Mouse (Mus musculus): ENCODE measurements around the gene Ccn6.
"Not testable (repeated sequence)": the region's sequence is repeated elsewhere in the genome, so short reads cannot be mapped to it uniquely, and the experiment has no call there.

Ccn6 gene

DNA sequence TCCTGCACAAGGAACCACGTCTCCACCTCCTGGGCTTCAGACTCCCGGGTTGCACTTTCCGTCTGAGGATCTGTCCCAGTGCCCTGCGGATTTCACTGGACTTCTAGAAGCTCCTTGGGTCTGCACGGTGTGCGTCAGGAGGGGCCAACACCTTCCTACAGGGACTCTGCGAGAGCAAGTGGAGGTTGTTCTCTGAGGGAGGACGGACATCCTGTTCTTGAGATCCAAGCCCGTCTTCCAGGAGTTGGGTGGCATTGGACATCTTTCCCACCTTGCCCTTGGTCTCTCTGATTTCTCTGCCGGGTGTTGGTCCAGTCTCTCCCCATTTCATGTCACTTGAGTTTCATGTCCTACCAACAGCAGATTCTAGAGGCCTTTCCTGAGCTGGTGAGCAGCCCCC lies at the start of gene Ccn6:
Gene Ccn6, minus strand, starts transcription at position 101 of the 400 bp plus-strand sequence.
- in situ Hi-C loops (cut with MboI; ENCODE audit: low sequenced_read_pairs) = no loop called here

DNA sequence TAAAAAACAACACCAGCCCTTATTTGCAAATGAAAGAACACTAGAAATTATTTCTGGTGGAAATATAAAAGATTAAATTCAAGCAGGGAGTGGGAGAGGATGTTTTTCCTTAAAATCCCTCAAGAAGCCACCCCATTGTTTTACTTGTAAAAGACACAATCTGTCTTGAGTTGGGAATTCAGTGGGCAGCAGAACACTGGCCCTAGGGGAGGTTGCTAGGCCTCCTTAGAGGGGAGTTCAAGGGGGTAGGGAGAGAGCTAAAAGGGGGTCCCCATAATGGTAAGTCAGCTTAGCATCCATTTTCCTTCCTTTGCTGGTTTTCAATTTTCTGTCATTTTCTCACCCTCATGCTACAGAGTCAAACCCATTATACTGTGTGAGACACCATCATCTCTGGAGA lies 46.4 kb upstream of the Ccn6 start:
- in situ Hi-C loops (cut with MboI; ENCODE audit: low sequenced_read_pairs) = no loop called here

DNA sequence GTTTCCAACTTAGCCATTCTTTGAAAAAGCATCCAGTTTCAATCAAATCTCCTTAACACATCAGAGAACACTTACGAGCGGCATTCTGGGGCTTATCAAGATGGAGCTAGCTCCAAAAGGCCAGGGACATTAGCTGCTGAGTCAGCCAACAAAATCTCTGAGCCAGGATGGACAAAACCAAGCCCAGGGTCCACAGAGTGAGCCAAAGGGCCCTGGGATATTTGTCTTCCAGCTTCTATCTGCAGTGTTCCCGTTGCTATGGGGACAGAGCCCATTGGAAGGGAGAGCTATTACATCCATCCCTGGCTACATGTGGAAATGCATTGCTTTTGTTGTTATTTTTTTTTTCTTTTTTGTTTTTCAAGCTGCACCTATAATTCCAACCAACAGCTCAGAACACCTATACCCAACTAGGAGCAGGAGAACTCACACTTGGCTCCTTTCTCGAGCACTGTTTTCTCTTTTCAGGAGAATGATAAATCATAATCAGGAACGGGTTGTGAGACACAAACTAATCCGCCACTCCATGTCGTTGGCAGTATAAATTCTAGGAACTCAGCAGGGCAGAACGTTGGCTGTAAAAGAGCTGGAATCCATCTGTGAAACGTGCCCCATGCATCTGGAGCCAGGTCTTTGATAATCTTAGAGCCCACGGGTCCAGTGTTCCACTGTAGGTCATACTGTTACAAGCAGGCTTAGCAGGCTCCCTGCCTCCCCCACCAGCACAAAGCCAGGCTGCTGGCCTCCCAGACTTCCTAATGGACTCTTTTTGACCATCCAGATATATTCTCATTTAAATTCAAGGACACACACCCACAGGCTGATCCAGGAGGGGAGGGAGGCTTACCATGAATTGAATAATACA lies 45.8 kb upstream of the Ccn6 start:
- in situ Hi-C loops (cut with MboI; ENCODE audit: low sequenced_read_pairs) = no loop called here

DNA sequence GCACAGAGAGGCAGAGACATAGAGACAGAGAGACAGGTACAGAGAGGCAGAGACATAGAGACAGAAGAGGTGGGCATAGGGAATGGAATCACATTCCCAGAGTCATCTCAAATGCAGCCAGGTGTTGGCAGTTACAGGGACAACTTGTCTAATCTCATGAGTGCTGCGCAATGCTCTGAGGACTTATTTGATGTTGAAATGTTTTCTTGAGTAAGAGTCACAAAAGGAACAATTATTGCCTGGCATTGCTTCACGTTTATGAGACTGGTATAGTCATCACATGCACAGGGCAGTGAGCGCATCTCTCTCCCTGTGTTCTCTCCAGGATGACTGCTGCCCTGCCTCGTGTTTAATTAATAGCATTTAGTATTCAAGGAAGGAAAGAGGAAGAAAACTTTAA lies 45.1 kb upstream of the Ccn6 start:
- in situ Hi-C loops (cut with MboI; ENCODE audit: low sequenced_read_pairs) = no loop called here

DNA sequence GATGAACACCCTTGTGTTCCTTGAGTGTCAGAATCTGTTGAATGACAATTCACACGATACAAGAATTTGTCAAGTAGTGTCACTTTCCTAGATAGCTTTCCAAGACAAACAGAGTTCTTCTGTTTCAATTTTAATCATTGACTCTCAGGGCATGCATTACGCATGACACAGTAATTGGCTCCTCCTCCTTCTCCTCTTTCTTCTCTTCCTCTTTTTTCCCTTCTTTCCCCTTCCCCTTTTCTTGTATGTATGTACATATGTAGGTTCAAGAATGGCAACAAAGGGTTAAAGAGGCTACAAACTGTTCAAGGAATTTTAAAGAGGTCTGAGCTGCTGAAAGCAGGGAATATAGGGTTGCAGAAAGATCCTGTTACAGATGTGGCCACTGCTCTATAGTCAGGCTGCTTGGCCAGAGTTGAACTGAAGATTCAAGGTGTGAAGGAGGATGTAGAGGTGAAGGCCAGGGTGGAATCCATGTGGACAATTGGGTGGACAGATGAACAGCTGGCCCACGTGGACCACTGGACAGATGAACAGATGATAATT lies 43.8 kb upstream of the Ccn6 start:
- in situ Hi-C loops (cut with MboI; ENCODE audit: low sequenced_read_pairs) = no loop called here

DNA sequence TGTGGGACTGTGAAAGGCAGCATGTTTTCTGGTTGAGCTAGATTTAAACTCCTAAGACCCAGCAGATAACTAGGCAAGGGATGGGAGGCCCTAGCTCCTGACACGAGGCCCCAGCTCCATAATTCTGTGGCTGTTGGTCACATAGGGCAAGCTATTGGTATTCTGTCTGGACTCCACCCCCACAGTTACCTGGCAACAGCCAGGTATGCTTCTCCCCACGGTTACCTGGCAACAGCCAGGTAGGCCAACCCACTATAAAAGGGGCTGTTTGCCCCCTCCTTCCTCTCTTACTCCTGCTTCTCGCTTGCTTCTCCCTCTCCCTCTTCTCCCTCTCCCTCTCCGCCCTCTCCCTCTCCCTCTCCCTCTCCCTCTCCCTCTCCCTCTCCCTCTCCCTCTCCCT lies 38.9 kb upstream of the Ccn6 start:
- in situ Hi-C loops (cut with MboI; ENCODE audit: low sequenced_read_pairs) = no loop called here

DNA sequence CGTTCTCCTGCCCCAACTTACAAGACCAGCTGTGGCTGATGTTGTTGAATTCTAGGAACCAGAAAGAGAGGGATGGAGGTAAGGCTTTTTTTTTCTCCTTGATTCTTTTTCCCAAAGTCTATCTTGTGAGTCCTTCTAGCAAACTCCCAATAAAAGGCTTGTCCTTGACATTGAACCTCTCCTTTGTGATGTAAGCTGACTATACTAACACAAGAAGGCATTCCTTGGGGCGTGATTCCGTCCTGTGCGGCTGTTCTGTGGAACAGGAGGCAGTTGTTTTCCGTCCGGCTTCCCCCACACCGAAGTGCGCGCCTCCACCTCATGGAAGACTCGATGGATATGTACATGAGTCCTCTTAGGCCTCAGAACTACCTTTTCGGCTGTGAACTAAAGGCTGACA lies 34.6 kb upstream of the Ccn6 start:
- in situ Hi-C loops (cut with MboI; ENCODE audit: low sequenced_read_pairs) = not testable (repeated sequence)

DNA sequence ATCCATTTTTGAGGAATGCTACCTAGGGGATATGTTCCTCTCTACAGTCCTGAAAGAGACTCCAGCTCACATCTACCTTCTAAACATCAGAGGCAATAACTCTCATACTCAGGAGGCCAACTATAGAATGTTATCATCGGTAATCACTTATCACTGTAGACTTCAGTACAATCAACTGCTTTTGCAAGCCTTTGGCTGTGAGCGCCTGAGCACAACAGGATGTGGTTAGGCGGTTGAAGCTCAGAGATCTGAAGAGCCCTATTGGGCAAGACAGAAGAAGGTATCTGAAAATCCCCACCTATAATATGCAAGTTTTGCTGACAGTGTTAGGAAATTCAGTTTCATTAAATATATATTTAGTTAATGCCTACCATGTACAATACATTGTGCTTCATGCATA lies 29.1 kb upstream of the Ccn6 start:
- in situ Hi-C loops (cut with MboI; ENCODE audit: low sequenced_read_pairs) = no loop called here

DNA sequence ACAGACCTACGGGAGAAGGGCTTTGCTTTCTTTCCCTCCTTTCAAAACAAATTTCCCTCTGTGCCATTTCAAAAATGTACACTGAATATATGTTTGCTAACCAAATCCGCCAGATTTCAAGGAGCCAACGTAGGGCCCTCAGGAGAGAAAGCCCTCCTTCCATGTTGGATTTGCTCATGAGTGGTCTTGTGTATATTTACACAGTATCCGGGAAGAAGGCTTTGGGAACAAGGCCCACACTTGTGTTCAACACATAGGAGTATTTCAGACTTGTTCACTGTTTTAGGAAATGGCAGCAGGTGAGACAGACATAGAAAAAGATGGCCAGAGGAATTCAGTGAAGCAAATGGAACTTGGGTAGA lies 21.9 kb upstream of the Ccn6 start:
- in situ Hi-C loops (cut with MboI; ENCODE audit: low sequenced_read_pairs) = no loop called here

DNA sequence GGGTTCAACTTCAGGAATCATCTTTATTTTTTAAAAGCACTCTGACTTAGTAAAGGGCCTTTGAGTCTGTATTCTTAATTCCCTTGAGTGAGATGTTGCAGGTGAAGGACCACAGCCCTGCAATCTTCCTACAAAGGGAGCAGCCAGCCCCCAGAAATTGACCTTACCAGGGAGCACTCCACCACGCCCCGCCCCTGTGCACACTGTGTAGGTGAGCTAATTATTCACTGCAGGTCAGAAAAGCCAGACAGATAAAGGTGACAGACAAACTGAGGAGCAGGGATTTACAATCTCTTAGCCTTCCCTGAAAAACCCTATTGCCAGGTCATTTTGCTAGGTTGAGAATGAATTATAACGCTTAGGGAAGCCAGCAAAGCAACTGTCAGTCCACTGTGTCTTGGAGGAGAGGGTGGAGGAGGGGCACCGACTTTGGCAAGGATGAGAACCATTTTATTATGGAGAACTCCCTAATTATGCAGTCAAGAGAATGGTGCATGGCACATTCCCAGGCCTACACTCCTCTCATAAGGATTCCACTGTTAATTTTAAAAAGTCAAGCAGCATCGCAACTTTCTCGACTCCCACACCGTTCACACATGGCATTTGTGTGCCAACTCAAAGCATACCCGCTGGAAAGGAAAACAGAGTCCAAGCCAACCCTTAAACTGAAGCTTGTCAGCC lies 21.4 kb upstream of the Ccn6 start:
- in situ Hi-C loops (cut with MboI; ENCODE audit: low sequenced_read_pairs) = no loop called here

DNA sequence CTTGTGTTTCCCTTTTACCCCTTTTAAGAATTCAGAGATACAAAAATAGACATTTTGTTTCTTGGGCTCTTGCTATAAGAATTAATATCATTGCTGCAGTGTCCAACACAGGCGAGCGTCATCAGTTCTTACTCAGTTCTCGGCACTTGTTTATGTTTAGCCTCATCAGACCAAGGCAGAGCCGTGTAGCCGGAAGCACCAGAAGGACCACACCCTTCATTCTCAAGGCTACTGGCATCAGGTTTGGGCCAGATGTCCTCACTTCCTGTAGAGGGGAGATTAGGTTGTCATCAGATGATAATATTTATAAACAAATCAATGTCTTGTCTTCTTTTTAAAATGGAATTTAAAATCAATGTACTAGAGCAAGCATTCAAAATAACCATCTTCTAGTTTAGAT lies 13.4 kb upstream of the Ccn6 start:
- in situ Hi-C loops (cut with MboI; ENCODE audit: low sequenced_read_pairs) = no loop called here

DNA sequence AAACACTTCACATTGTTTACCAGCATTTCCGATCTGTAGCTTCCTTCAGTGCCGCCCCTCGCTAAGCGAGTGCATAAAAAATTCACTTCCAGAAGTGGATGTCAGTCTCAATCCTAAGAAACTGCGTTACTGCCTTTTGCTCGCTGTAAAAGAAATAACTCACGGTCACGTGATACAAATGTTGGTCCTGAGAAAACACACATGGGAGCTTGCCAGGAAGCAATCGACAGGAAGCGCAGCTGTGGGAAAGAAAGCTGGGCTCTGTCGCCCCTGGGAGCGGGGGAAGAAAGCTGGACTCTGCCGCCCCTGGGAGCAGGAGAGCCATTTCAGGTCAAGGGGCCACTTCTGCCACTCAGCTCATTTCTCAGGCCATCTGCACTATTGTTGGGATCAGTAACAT lies 9.5 kb upstream of the Ccn6 start:
- in situ Hi-C loops (cut with MboI; ENCODE audit: low sequenced_read_pairs) = loop anchor here (5.0 kb wide), 1 partner anchor 349 kb away; no protein-coding TSS in a partner anchor

DNA sequence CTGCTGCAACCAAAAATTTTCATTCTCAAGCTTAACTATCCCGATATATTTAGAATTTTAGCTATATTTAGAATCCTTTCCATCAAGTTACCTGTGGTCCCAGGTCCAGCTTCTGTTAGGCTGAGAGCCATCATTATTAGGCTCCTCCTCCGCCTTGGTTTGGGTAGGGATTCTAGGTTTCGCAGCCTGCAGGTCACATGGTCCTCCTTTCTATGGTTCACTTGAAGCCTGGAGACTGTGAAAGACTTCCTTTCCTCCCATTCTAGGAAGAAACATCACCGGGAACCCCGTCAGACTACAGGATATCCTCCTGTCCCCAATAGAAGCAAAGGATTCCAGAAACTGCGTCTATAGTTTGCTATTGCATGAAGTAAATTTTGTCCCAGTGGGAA lies 8.9 kb upstream of the Ccn6 start:
- in situ Hi-C loops (cut with MboI; ENCODE audit: low sequenced_read_pairs) = loop anchor here (5.0 kb wide), 1 partner anchor 350 kb away; no protein-coding TSS in a partner anchor

DNA sequence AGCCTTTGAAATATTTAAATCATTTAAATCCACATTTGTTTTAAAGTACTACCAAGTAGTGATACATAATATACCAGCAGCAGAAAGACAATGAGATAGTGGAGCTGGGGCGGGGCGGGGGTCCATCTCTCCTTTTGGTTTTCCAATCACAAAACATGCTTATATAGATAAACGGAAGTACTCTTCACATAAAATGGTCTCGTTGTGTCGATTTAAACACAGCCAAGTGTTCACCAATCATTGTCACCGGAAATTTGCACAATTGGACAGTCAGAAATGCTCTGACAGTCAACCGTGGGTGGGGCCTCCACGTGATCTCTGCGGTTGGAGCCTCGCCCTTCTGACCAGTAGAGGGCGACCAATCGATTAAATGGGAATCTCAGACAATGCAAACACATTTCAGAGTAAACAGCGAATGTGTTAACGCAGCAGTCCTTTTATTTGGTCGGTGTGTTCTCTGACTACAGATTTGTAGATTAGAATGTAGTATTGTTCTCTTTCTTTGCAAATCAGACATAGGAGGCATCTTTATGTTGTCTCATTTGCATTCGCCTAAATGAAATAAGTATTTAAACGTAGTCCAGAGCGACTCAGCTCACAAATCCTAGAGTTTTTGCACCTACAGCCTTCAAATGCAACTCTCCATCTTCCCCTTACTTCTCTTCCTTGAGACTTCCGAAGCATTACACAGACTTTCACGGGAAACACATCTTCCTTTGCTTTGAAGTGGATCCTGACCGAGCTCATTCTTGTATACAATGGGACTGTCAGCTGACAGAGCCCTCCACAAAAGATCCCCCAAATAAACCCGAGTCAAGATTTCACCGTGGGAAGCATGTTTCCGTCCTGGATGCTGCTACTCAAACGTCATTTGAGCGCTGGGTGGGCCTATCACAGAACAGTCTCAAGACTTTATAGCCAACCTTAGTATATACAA lies 8.3 kb upstream of the Ccn6 start:
- in situ Hi-C loops (cut with MboI; ENCODE audit: low sequenced_read_pairs) = loop anchor here (5.0 kb wide), 1 partner anchor 350 kb away; no protein-coding TSS in a partner anchor

DNA sequence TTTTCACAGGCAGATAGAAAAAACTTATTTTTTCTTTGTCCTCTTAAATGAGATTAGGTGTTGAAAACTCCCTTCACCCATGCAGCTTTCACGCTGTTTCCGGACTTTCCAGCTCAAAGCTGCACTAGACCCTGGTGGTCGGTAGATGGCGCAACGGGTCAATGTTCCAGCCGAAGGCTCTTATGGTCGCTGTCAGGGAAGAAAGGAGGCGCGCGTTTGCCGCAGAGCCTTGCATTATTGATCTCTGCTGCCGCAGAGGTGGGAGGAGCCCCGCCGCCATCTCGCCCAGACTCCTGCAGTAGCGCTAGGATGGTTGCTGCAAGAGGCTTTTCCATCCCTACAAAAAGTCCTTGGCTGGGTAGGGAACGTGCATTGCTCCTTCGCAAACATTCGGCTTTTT lies 7.5 kb upstream of the Ccn6 start:
- in situ Hi-C loops (cut with MboI; ENCODE audit: low sequenced_read_pairs) = loop anchor here (5.0 kb wide), 1 partner anchor 351 kb away; no protein-coding TSS in a partner anchor

DNA sequence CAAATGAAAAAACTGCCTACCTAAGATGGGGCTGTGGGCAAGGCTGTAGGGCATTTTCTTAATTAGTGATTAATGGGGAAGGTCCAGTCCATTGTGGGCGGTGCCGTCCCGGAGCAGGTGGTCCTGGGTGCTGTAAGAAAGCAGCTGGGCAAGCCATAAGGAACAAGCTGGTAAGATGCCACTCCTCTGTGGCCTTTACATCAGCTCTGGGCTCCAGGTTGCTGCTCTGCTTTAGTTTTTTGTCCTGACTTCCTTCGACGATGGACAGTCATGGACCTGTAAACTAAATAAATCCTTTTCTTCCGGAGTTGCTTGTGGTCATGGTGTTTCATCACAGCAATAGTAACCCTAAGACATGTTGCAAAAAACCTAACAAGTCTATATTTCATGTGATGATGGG lies 7.1 kb upstream of the Ccn6 start:
- in situ Hi-C loops (cut with MboI; ENCODE audit: low sequenced_read_pairs) = loop anchor here (5.0 kb wide), 1 partner anchor 352 kb away; no protein-coding TSS in a partner anchor

DNA sequence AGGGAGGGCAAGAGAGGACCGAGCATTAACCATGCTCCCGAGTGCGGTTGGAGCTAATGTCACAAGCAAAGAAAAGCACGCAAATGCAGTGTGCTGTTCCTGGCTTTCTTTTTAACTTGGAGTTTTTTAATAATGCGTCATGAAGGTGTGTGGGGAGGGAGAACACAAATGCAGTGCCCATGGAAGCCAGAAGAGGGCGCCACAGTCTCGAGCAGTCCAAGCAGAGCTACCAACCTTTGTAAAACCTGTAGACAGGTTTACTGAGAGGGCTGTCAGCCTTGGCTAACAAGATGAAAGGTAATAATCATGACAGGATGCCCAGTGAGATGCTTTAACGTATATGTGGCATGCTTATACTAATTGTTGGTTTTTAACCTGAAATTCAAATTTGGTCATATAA lies 6.6 kb upstream of the Ccn6 start:
- in situ Hi-C loops (cut with MboI; ENCODE audit: low sequenced_read_pairs) = loop anchor here (5.0 kb wide), 1 partner anchor 352 kb away; no protein-coding TSS in a partner anchor

DNA sequence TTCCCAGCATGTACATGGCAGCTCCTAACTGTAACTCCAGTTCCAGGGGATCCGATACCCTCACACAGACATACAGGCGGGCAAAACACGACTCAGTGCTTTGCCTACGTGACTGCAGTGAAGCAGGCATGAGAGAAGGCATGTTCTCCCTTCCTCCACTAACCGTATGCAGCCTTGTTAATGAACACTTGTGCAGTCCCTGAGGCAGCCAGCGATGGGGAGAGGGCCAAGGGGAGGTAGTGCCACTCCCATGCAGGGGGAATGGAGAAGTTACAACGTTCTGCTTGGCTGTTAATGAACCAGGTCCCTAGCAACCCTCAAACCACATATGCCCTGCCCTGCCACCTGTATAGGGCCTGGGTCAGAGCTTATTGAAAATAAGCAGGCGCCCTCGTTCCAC lies 6.0 kb upstream of the Ccn6 start:
- in situ Hi-C loops (cut with MboI; ENCODE audit: low sequenced_read_pairs) = loop anchor here (5.0 kb wide), 1 partner anchor 353 kb away; no protein-coding TSS in a partner anchor

DNA sequence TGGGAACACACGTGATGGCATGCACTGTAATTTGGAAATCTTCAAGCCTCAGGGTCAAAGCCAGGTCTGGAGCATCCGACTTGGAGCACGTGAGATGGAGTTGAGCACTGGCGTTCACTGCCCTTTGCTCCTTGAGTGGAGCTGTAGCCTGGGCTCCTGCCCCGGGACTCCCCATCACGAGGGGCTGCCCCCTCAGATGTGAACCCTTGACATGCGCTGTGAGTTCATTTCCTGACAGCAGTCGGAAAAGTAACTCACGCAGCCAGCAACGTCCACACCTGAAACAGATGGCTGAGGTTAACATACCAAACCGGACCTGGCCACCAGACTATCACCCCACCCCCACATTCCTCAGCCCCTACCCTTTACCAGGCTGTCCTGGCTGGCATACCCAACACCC lies 4.0 kb upstream of the Ccn6 start:
- in situ Hi-C loops (cut with MboI; ENCODE audit: low sequenced_read_pairs) = no loop called here

DNA sequence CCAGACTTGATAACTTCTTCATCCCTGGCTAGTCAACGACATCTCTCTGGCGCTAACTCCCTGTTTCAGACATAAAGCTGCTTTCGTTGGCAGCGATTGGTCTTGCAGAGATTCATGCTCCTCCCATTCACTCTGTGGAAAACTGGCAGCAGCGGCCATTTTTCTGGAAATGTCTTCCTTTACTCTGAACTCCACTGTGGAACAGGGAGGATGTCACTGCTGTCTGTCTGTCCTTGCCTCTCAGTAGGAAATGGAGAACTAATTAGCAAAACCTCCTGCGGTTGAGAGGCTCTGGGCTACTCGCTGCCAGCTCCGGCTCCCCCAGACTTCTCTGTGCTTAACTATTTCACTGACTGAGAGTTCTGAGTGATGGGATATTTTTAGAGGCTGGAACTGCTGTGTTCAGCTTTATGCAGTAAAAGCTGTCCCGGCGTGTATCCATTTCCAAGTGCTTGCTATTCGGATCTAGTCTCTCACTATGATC lies 2.1 kb upstream of the Ccn6 start:
- in situ Hi-C loops (cut with MboI; ENCODE audit: low sequenced_read_pairs) = no loop called here
